Mouse (Mus musculus) small intestine, adult 2 months (tissue): ENCODE data around the gene Adgre4. TPM values are rescaled to one million over a fixed set of nuclear protein-coding genes. Genes with fewer than 3 reads are reported as not detected.
"Not testable (repeated sequence)": the region's sequence is repeated elsewhere in the genome, so short reads cannot be mapped to it uniquely, and the experiment has no call there.

ENCODE experiments used
- H3K27ac ChIP-seq: fragments of 200-500 bp; 2 replicates; pipeline ENCODE4 v1.5.1; 2012; ENCODE audit warnings: low read depth, low read length, control low read depth, inconsistent platforms; ENCODE audit not compliant: insufficient read depth
- H3K27me3 ChIP-seq: fragments of 200-500 bp; 2 replicates; pipeline ENCODE4 v1.6.1; 2012; ENCODE audit warnings: mild to moderate bottlenecking, moderate library complexity, low read length, inconsistent platforms; ENCODE audit not compliant: control insufficient read depth, insufficient read depth
- H3K36me3 ChIP-seq: fragments of 200-500 bp; 2 replicates; pipeline ENCODE4 v1.6.1; 2012; ENCODE audit warnings: mild to moderate bottlenecking, low read length, control low read depth, inconsistent platforms; ENCODE audit not compliant: control insufficient read depth, insufficient read depth
- H3K4me1 ChIP-seq: fragments of 200-500 bp; 2 replicates; pipeline ENCODE4 v1.6.1; 2012; ENCODE audit warnings: low read length, inconsistent platforms, mixed read lengths; ENCODE audit not compliant: control insufficient read depth, insufficient read depth, insufficient read length
- H3K4me3 ChIP-seq: fragments of 200-500 bp; 2 replicates; pipeline ENCODE4 v1.5.1; 2012; ENCODE audit warnings: low read depth, mild to moderate bottlenecking, control low read depth, inconsistent platforms, low read length, moderate library complexity
- CTCF ChIP-seq: fragments of 200-500 bp; IDR thresholded peaks from 2 replicates; pipeline ENCODE4 v1.5.1; 2012; ENCODE audit warnings: low read depth, mild to moderate bottlenecking, control low read depth, inconsistent platforms, low read length, moderate library complexity, mixed read lengths; ENCODE audit not compliant: insufficient replicate concordance, insufficient read length; ENCODE audit errors: extremely low read depth
- POLR2A ChIP-seq: fragments of 200-500 bp; IDR thresholded peaks from 2 replicates; pipeline ENCODE4 v1.6.1; 2012; ENCODE audit warnings: low read depth, mild to moderate bottlenecking, control low read depth, inconsistent platforms, low read length, moderate library complexity
- WGBS: fragments of 180-500 bp; shearing (Covaris S2); methylation state at CpG from one replicate; pipeline ENCODE4 v1.1.7; 2018; 5-methylcytosine and 5-hydroxymethylcytosine counted together
- polyA plus RNA-seq: library from polyadenylated mRNA; depleted of rRNA; stranded (reverse); fragments of >200 nt; gene quantifications from 2 replicates; pipeline ENCODE4 v1.2.3, GENCODE M21; 2012; rRNA removed

The Adgre4 gene
- polyA plus RNA-seq, 1 experiment, result 0.48 TPM

GRCm38 (mm10) chr17:55878636-55879369, 129.0 kb downstream of the Adgre4 start, which contains the start of gene Zfp119a:
Gene Zfp119a (minus strand): TSS chr17:55878930.
- WGBS, result under 1% methylated on average over 40 of the region's 53 CpGs
- H3K36me3 ChIP-seq, H3K4me1 ChIP-seq, H3K27me3 ChIP-seq: not testable (repeated sequence)
- Histone ChIP-seq H3K4me3 (peak within 1 kb of the TSS; percentile 57), H3K27ac (peak within 1 kb of the TSS; percentile 74)
- peak; percentile 53; the same call in 1 of the 2 replicates for TF ChIP-seq POLR2A

GRCm38 (mm10) chr17:55883631-55884030, 133.8 kb downstream of the Adgre4 start:
- TF ChIP-seq CTCF (no peak), POLR2A (no peak)
- H3K4me1 ChIP-seq, result no peaks in the 10 kb centered on the region
- peaks cover 2% of the 10 kb centered on the region; the same call in 1 of the 2 replicates for H3K27me3 ChIP-seq
- WGBS, result 34% methylated on average over 2 of the region's 2 CpGs
- H3K36me3 ChIP-seq, result no peaks in the 10 kb centered on the region
- no peak overlapping the region for H3K27ac ChIP-seq
- H3K4me3 ChIP-seq, result no peak overlapping the region

- TF ChIP-seq CTCF (no peak), POLR2A (no peak)
- no peak overlapping the region for H3K4me3 ChIP-seq
- peaks cover 2% of the 10 kb centered on the region; the same call in 1 of the 2 replicates for H3K27me3 ChIP-seq
- 61% methylated on average over 2 of the region's 2 CpGs for WGBS
- no peak overlapping the region for H3K27ac ChIP-seq
- H3K4me1 ChIP-seq, result no peaks in the 10 kb centered on the region
- no peaks in the 10 kb centered on the region for H3K36me3 ChIP-seq
Observed at GRCm38 (mm10) chr17:55884912-55885311, 135.1 kb downstream of the Adgre4 start.

GRCm38 (mm10) chr17:55892406-55892955, 142.7 kb downstream of the Adgre4 start:
- Histone ChIP-seq H3K4me3 (peak overlapping the region; percentile 59), H3K27ac (peak overlapping the region; percentile 32; the same call in 1 of the 2 replicates)
- H3K4me1 ChIP-seq, H3K27me3 ChIP-seq, H3K36me3 ChIP-seq: not testable (repeated sequence)
- 5% methylated on average over 7 of the region's 8 CpGs for WGBS

- no peak overlapping the region for H3K27ac ChIP-seq
- H3K4me1 ChIP-seq, result no peaks in the 10 kb centered on the region
- no peak overlapping the region for H3K4me3 ChIP-seq
- H3K27me3 ChIP-seq, result no peaks in the 10 kb centered on the region
- no peaks in the 10 kb centered on the region for H3K36me3 ChIP-seq
- TF ChIP-seq CTCF (no peak), POLR2A (no peak)
- WGBS, result 37% methylated on average over 2 of the region's 2 CpGs
Observed at GRCm38 (mm10) chr17:55903087-55903486, 153.3 kb downstream of the Adgre4 start.

Other genes with a start within 250 kb of the Adgre4 start
- gene Vmn2r118, start 124.8 kb upstream of the Adgre4 start, polyA plus RNA-seq, result not detected in 2 replicates
- 0.20 and 0.62 TPM in 2 replicates for gene Pot1b, start 37.4 kb upstream of the Adgre4 start, polyA plus RNA-seq
- not detected in 2 replicates for gene Zfp119a, start 128.9 kb downstream of the Adgre4 start, polyA plus RNA-seq
- gene Zfp959, start 142.1 kb downstream of the Adgre4 start, polyA plus RNA-seq, result 0.27 TPM in 1 of 2 replicates, not detected in the other
- gene Zfp119b, start 199.5 kb downstream of the Adgre4 start, polyA plus RNA-seq, result 0.09 TPM in 1 of 2 replicates, not detected in the other
- gene Ebi3, start 202.7 kb downstream of the Adgre4 start, polyA plus RNA-seq, result 4.9 and 7.5 TPM in 2 replicates
- 3.4 and 7.9 TPM in 2 replicates for gene Yju2, start 209.1 kb downstream of the Adgre4 start, polyA plus RNA-seq
- 1.1 and 3.4 TPM in 2 replicates for gene Shd, start 220.5 kb downstream of the Adgre4 start, polyA plus RNA-seq
- gene Fsd1, start 236.5 kb downstream of the Adgre4 start, polyA plus RNA-seq, result 0.83 and 3.2 TPM in 2 replicates